Mouse (Mus musculus): ENCODE measurements around the gene Kcnma1.

- TF ChIP-seq CTCF (IDR thresholded peaks at IDR 0.05; ENCODE audit: control insufficient read depth, insufficient read depth, insufficient replicate concordance, low read depth, low read length) (no peak), POLR2A (IDR thresholded peaks at IDR 0.05; ENCODE audit: control insufficient read depth, low read depth, low read length) (no peak)
Measured at GRCm38 (mm10) chr14:23885071-23885470, 129.2 kb downstream of the Kcnma1 start.

Measured in testis, adult 2 months (tissue).